Mouse (Mus musculus) MEL (cell line): ENCODE measurements around the gene Grin2b. TPM values are rescaled to one million over a fixed set of nuclear protein-coding genes. Genes with fewer than 3 reads are reported as not detected.

Source experiments
- DNase-seq: peaks from one replicate; pipeline ENCODE4 v3.0.0; 2011; ENCODE audit warnings: low read depth, low spot score
- H3K27ac ChIP-seq: 2 replicates; pipeline ENCODE4 v1.5.1; 2012; ENCODE audit warnings: low read depth, mild to moderate bottlenecking, control low read depth, low read length, moderate library complexity; ENCODE audit not compliant: control insufficient read depth
- H3K27me3 ChIP-seq, 2 experiments: fragments of 150-350 bp in 1 of 2; sonication (generic) in 1 of 2; 2 replicates each; pipeline ENCODE4 v1.6.1; 2012; ENCODE audit warnings: low read length in 2 of 2, mild to moderate bottlenecking in 2 of 2, improper control_type of control experiment in 1 of 2, moderate library complexity in 1 of 2; ENCODE audit not compliant: insufficient read depth in 2 of 2, control insufficient read depth in 1 of 2
- H3K36me3 ChIP-seq, 2 experiments: 2 replicates each; pipeline ENCODE4 v1.6.1; 2012 to 2014; ENCODE audit warnings: low read length in 2 of 2, improper control_type of control experiment in 1 of 2, inconsistent platforms in 1 of 2, mild to moderate bottlenecking in 1 of 2; ENCODE audit not compliant: insufficient read depth in 2 of 2, control insufficient read depth in 1 of 2
- H3K4me1 ChIP-seq, 2 experiments: fragments of 150-350 bp in 1 of 2; sonication (generic) in 1 of 2; 2 replicates each; pipeline ENCODE4 v1.6.1; 2012; ENCODE audit warnings: low read length in 2 of 2, improper control_type of control experiment in 1 of 2, mild to moderate bottlenecking in 1 of 2; ENCODE audit not compliant: insufficient read depth in 2 of 2, control insufficient read depth in 1 of 2
- H3K4me3 ChIP-seq, 2 experiments: fragments of 150-350 bp in 1 of 2; sonication (generic) in 1 of 2; 2 replicates each; pipeline ENCODE4 v1.5.1; 2012; ENCODE audit warnings: low read depth in 2 of 2, low read length in 2 of 2, mild to moderate bottlenecking in 2 of 2, moderate library complexity in 2 of 2, control low read depth in 1 of 2, improper control_type of control experiment in 1 of 2; ENCODE audit not compliant: control insufficient read depth in 1 of 2, insufficient read depth in 1 of 2
- H3K79me2 ChIP-seq: 2 replicates; pipeline ENCODE4 v1.6.1; 2012; ENCODE audit warnings: mild to moderate bottlenecking, low read length, moderate library complexity; ENCODE audit not compliant: control insufficient read depth, poor library complexity, insufficient read depth
- H3K9ac ChIP-seq: 2 replicates; pipeline ENCODE4 v1.6.1; 2012; ENCODE audit warnings: low read depth, mild to moderate bottlenecking, control low read depth, low read length, moderate library complexity; ENCODE audit not compliant: control insufficient read depth, poor library complexity, severe bottlenecking
- H3K9me3 ChIP-seq: fragments of 150-350 bp; sonication (generic); replicated peaks from 2 replicates; pipeline ENCODE4 v1.6.1; 2012; ENCODE audit warnings: mild to moderate bottlenecking, low read length, improper control_type of control experiment, moderate library complexity; ENCODE audit not compliant: insufficient read depth
- BHLHE40 ChIP-seq: IDR thresholded peaks from 2 replicates; pipeline ENCODE4 v1.6.1; 2012; ENCODE audit warnings: low read depth, mild to moderate bottlenecking, inconsistent platforms, low read length, improper control_type of control experiment, borderline replicate concordance
- E2F4 ChIP-seq: IDR thresholded peaks from 2 replicates; pipeline ENCODE4 v1.6.1; 2011; ENCODE audit warnings: low read depth, low read length, improper control_type of control experiment, borderline replicate concordance
- ELF1 ChIP-seq: IDR thresholded peaks from 2 replicates; pipeline ENCODE4 v1.6.1; 2014; ENCODE audit warnings: low read depth, mild to moderate bottlenecking, inconsistent platforms, low read length, improper control_type of control experiment, moderate library complexity
- EP300 ChIP-seq, 2 experiments: IDR thresholded peaks; 2 replicates each; pipeline ENCODE4 v1.6.1; 2011; ENCODE audit warnings: improper control_type of control experiment in 2 of 2, low read length in 2 of 2, low read depth in 1 of 2, mild to moderate bottlenecking in 1 of 2
- ETS1 ChIP-seq: IDR thresholded peaks from 2 replicates; pipeline ENCODE4 v1.6.1; 2012; ENCODE audit warnings: low read depth, mild to moderate bottlenecking, inconsistent platforms, low read length, improper control_type of control experiment, moderate library complexity
- GABPA ChIP-seq: IDR thresholded peaks from 2 replicates; pipeline ENCODE4 v1.6.1; 2012; ENCODE audit warnings: low read depth, mild to moderate bottlenecking, inconsistent platforms, low read length, improper control_type of control experiment, moderate library complexity
- JUND ChIP-seq: IDR thresholded peaks from 2 replicates; pipeline ENCODE4 v1.6.1; 2011; ENCODE audit warnings: low read depth, mild to moderate bottlenecking, improper control_type of control experiment, low read length
- KAT2A ChIP-seq: conservative IDR thresholded peaks from 2 replicates; pipeline ENCODE4 v1.6.1; 2012; ENCODE audit warnings: low read depth, low read length, improper control_type of control experiment, inconsistent platforms
- MAFK ChIP-seq: IDR thresholded peaks from 2 replicates; pipeline ENCODE4 v1.6.1; 2011; ENCODE audit warnings: low read depth, mild to moderate bottlenecking, low read length, improper control_type of control experiment, borderline replicate concordance
- MEF2A ChIP-seq: IDR thresholded peaks from 2 replicates; pipeline ENCODE4 v1.6.1; 2014; ENCODE audit warnings: low read depth, mild to moderate bottlenecking, inconsistent platforms, low read length, improper control_type of control experiment; ENCODE audit not compliant: poor library complexity, insufficient replicate concordance, severe bottlenecking; ENCODE audit errors: extremely low read depth
- MXI1 ChIP-seq: IDR thresholded peaks from 2 replicates; pipeline ENCODE4 v1.6.1; 2011; ENCODE audit warnings: mild to moderate bottlenecking, low read depth, low read length, improper control_type of control experiment
- MYB ChIP-seq: IDR thresholded peaks from 2 replicates; pipeline ENCODE4 v1.6.1; 2011; ENCODE audit warnings: mild to moderate bottlenecking, low read depth, low read length, improper control_type of control experiment
- RAD21 ChIP-seq: IDR thresholded peaks from 2 replicates; pipeline ENCODE4 v1.6.1; 2011; ENCODE audit warnings: mild to moderate bottlenecking, low read depth, low read length, improper control_type of control experiment
- TBP ChIP-seq: IDR thresholded peaks from 2 replicates; pipeline ENCODE4 v1.8.0; 2011; ENCODE audit warnings: low read depth, low read length, improper control_type of control experiment
- USF2 ChIP-seq, 2 experiments: IDR thresholded peaks; 2 replicates each; pipeline ENCODE4 v1.6.1; 2011 to 2012; ENCODE audit warnings: improper control_type of control experiment in 2 of 2, low read length in 2 of 2, borderline replicate concordance in 1 of 2, inconsistent platforms in 1 of 2, low read depth in 1 of 2, mild to moderate bottlenecking in 1 of 2; ENCODE audit not compliant: insufficient read depth in 1 of 2
- ZKSCAN1 ChIP-seq: IDR thresholded peaks from 2 replicates; pipeline ENCODE4 v1.6.1; 2012; ENCODE audit warnings: low read depth, mild to moderate bottlenecking, inconsistent platforms, low read length, improper control_type of control experiment, moderate library complexity
- ZMIZ1 ChIP-seq: IDR thresholded peaks from 2 replicates; pipeline ENCODE4 v1.6.1; 2012; ENCODE audit warnings: low read depth, mild to moderate bottlenecking, inconsistent platforms, low read length, improper control_type of control experiment, moderate library complexity
- polyA plus RNA-seq, 2 experiments: library from polyadenylated mRNA; stranded (reverse) in 1 of 2; unstranded in 1 of 2; fragments of >175 nt in 1 of 2; fragments of >200 nt in 1 of 2; gene quantifications; 2 replicates each; pipeline versions ENCODE4 v1.2.1 to v1.2.4; 2012; ENCODE audit warnings: low replicate concordance in 2 of 2, low read depth in 1 of 2; ENCODE audit not compliant: insufficient read length in 2 of 2, insufficient read depth in 1 of 2, missing spikeins in 1 of 2
- total RNA-seq: library from RNA; depleted of rRNA; stranded (reverse); fragments of 300-350 nt; gene quantifications from 2 replicates; pipeline ENCODE4 v1.2.3, GENCODE M21; 2012; rRNA removed

Grin2b gene
- not detected in 2 replicates for total RNA-seq
- not detected for polyA plus RNA-seq

- H3K4me1 ChIP-seq, result no peaks in the 10 kb centered on the region
- H3K36me3 ChIP-seq, result no peaks in the 10 kb centered on the region
- H3K9ac ChIP-seq, result no peak within 1 kb of the TSS
- H3K27me3 ChIP-seq, result no peaks in the 10 kb centered on the region
- no peak within 1 kb of the TSS for H3K4me3 ChIP-seq
- H3K79me2 ChIP-seq, result no peaks in the 10 kb centered on the region
- no peak within 1 kb of the TSS for H3K27ac ChIP-seq
- no peak for DNase-seq
- no peak for TF ChIP-seq ETS1
- TF ChIP-seq MAFK, result no peak
- TF ChIP-seq GABPA, result no peak
- TF ChIP-seq ELF1, result no peak
- no peak for TF ChIP-seq JUND
- TF ChIP-seq ZMIZ1, result no peak
- TF ChIP-seq MYB, result no peak
- TF ChIP-seq KAT2A, result no peak
- TF ChIP-seq MEF2A, result no peak
- TF ChIP-seq BHLHE40, result no peak
- no peak for TF ChIP-seq MXI1
- TF ChIP-seq TBP, result no peak
- no peak for TF ChIP-seq USF2 (IDR thresholded peaks at IDR 0.05; ENCODE audit: borderline replicate concordance in 1 of 2, insufficient read depth in 1 of 2, low read depth in 1 of 2, low read length in 2 of 2)
- TF ChIP-seq ZKSCAN1, result no peak
- no peak for TF ChIP-seq EP300 (IDR thresholded peaks at IDR 0.05; ENCODE audit: low read depth in 1 of 2, low read length in 2 of 2)
- no peaks in the 10 kb centered on the region for H3K9me3 ChIP-seq
Measured at GRCm38 (mm10) chr6:136173191-136173896, at the start of gene Grin2b. Gene Grin2b, minus strand, starts transcription at chr6:136173511.

GRCm38 (mm10) chr6:136221894-136222293 lies 48.6 kb upstream of the Grin2b start:
- Histone ChIP-seq H3K4me1 (no peaks in the 10 kb centered on the region), H3K4me3 (no peak overlapping the region), H3K27me3 (no peaks in the 10 kb centered on the region), H3K9ac (no peak overlapping the region), H3K27ac (no peak overlapping the region), H3K36me3 (no peaks in the 10 kb centered on the region), H3K79me2 (no peaks in the 10 kb centered on the region), H3K9me3 (no peaks in the 10 kb centered on the region)
- DNase-seq, result no peak
- TF ChIP-seq RAD21 (no peak), TBP (no peak), E2F4 (no peak)
